Mouse (Mus musculus) heart, embryonic 13.5 days (tissue): ENCODE measurements around the gene Homer1. TPM values are rescaled to one million over a fixed set of nuclear protein-coding genes. Genes with fewer than 3 reads are reported as not detected.

ENCODE experiments used
- ATAC-seq: fragments of 200-750 bp; cut with Nextera tagmentation; 2 replicates; pipeline ENCODE4 v1.8.0; 2017; ENCODE audit warnings: moderate TSS enrichment; ENCODE audit not compliant: insufficient number of reproducible peaks, low FRiP score, low TSS enrichment; ENCODE audit errors: extremely low read depth
- H3K27ac ChIP-seq: fragments of 300-500 bp; sonication (generic); replicated peaks from 2 replicates; pipeline ENCODE4 v1.5.1; 2015; ENCODE audit warnings: moderate library complexity, mild to moderate bottlenecking, inconsistent platforms
- H3K27me3 ChIP-seq: fragments of 300-500 bp; sonication (generic); replicated peaks from 2 replicates; pipeline ENCODE4 v1.6.1; 2015; ENCODE audit warnings: mild to moderate bottlenecking, inconsistent platforms
- H3K36me3 ChIP-seq: fragments of 300-500 bp; sonication (generic); 2 replicates; pipeline ENCODE4 v1.6.1; 2015; ENCODE audit warnings: mild to moderate bottlenecking, inconsistent platforms
- H3K4me1 ChIP-seq: fragments of 300-500 bp; sonication (generic); 2 replicates; pipeline ENCODE4 v1.6.1; 2015; ENCODE audit warnings: inconsistent platforms
- H3K4me2 ChIP-seq: fragments of 300-500 bp; sonication (generic); 2 replicates; pipeline ENCODE4 v1.6.1; 2015; ENCODE audit warnings: inconsistent platforms, mild to moderate bottlenecking, moderate library complexity
- H3K4me3 ChIP-seq: fragments of 300-500 bp; sonication (generic); 2 replicates; pipeline ENCODE4 v1.5.1; 2015; ENCODE audit warnings: moderate library complexity, mild to moderate bottlenecking, inconsistent platforms
- H3K9ac ChIP-seq: fragments of 300-500 bp; sonication (generic); 2 replicates; pipeline ENCODE4 v1.6.1; 2015; ENCODE audit warnings: inconsistent platforms, mild to moderate bottlenecking, moderate library complexity
- H3K9me3 ChIP-seq: fragments of 300-500 bp; sonication (generic); 2 replicates; pipeline ENCODE4 v1.6.1; 2016; ENCODE audit warnings: inconsistent platforms
- WGBS: fragments of 180-500 bp; shearing (Covaris S2); methylation state at CpG from one replicate; pipeline ENCODE4 v1.1.7; 2015; ENCODE audit warnings: mixed read lengths; 5-methylcytosine and 5-hydroxymethylcytosine counted together
- polyA plus RNA-seq: library from polyadenylated mRNA; unstranded; fragments of >200 nt; fragmentation: Nextera tagmentation; extraction: Ambion mirVana; gene quantifications from 2 replicates; pipeline ENCODE4 v1.2.1, GENCODE M21; 2015

Gene Homer1
- polyA plus RNA-seq, 1 experiment from 2014 or later = 11.1 TPM

- WGBS = 73% methylated on average over 7 of the region's 7 CpGs
- H3K36me3 ChIP-seq = peaks cover 52% of the 10 kb centered on the region
- H3K4me1 ChIP-seq = peaks cover 15% of the 10 kb centered on the region
- no peak overlapping the region for H3K9ac ChIP-seq
- peaks cover 4% of the 10 kb centered on the region; the same call in 1 of the 2 replicates for H3K9me3 ChIP-seq
- no peak overlapping the region for H3K4me3 ChIP-seq
- ATAC-seq = no peak
- no peaks in the 10 kb centered on the region for H3K27me3 ChIP-seq
- no peak overlapping the region for H3K4me2 ChIP-seq
- no peak overlapping the region for H3K27ac ChIP-seq
Measured at GRCm38 (mm10) chr13:93401947-93402346, 102.5 kb downstream of the Homer1 start.

DNA sequence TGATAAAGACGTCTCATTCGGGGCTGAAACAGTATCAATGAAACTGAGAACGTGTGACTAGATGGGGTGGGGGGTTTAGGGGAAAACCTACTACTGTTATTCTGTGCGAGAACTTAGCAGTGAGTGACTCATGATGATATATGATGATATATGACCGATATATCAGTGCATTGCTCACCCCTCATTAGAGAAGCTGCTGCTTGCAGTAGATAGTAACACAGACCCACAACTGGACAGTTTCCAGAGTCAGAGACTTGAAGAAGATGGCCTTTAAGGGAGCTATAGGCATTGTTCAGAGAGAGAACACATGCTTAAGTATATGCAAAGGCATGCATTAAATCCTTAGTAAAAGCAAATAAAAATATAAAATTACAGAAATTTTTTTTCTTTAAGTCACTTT lies 107.4 kb downstream of the Homer1 start:
- H3K9me3 ChIP-seq = no peaks in the 10 kb centered on the region
- no peak for ATAC-seq
- H3K27me3 ChIP-seq = no peaks in the 10 kb centered on the region
- no peak overlapping the region for H3K4me2 ChIP-seq
- H3K4me3 ChIP-seq = no peak overlapping the region
- H3K36me3 ChIP-seq = peaks cover 50% of the 10 kb centered on the region
- H3K27ac ChIP-seq = no peak overlapping the region
- 64% methylated on average over 5 of the region's 5 CpGs for WGBS
- H3K4me1 ChIP-seq = peaks cover 16% of the 10 kb centered on the region
- no peak overlapping the region for H3K9ac ChIP-seq

DNA sequence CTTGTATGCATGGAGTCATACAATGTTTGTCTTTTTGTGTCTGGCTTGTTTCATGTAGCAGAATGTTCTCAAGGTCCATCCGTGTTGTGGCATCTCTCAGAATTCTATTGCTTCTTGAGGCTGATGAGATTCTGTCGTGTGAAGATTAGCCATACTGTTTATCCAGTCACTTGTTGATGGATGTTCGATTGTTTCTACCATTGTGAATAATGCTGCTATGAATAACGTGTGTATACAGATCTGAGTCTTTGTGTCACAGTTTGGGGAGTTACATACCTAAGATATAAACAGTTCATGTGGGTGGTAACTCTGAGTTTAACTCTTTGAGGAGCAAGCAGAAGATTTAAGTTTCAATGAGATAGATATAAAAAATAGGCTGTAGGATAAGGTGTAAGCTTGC lies 110.9 kb downstream of the Homer1 start:
- ATAC-seq = no peak
- Histone ChIP-seq H3K27ac (peak overlapping the region; percentile 77), H3K9ac (no peak overlapping the region), H3K9me3 (no peaks in the 10 kb centered on the region), H3K4me1 (peaks cover 15% of the 10 kb centered on the region), H3K4me2 (no peak overlapping the region), H3K27me3 (no peaks in the 10 kb centered on the region), H3K4me3 (no peak overlapping the region), H3K36me3 (peaks cover 34% of the 10 kb centered on the region)
- 70% methylated on average over 4 of the region's 4 CpGs for WGBS

DNA sequence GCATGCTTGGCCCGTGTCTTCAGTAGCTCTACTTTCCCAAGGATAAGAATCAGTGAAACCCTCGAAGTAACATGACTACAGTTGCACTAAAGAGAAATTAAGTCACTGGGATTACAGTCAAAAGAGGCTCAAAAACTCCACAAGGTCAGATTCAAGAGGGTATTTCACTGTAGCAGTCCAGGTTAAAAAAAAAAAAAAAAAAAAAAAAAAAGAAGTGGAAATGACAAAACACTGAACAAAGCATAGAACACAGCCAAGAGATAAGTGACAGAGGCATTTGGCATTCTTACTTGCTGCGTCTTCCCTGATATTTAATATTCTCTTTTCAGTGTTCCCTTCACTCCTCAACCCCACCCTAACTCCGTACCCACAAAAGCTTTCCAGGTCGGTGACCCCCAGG lies 115.6 kb downstream of the Homer1 start:
- H3K27ac ChIP-seq = no peak overlapping the region
- no peak overlapping the region for H3K4me2 ChIP-seq
- H3K36me3 ChIP-seq = peaks cover 7% of the 10 kb centered on the region; the same call in 1 of the 2 replicates
- no peak for ATAC-seq
- peaks cover 15% of the 10 kb centered on the region for H3K4me1 ChIP-seq
- WGBS = 79% methylated on average over 5 of the region's 5 CpGs
- no peak overlapping the region for H3K9ac ChIP-seq
- H3K9me3 ChIP-seq = no peaks in the 10 kb centered on the region
- no peak overlapping the region for H3K4me3 ChIP-seq
- no peaks in the 10 kb centered on the region for H3K27me3 ChIP-seq

GRCm38 (mm10) chr13:93418292-93418691 lies 118.9 kb downstream of the Homer1 start:
- H3K9ac ChIP-seq = no peak overlapping the region
- H3K9me3 ChIP-seq = no peaks in the 10 kb centered on the region
- H3K4me1 ChIP-seq = peaks cover 4% of the 10 kb centered on the region
- no peak for ATAC-seq
- H3K27ac ChIP-seq = no peak overlapping the region
- no peak overlapping the region for H3K4me3 ChIP-seq
- no peak overlapping the region for H3K4me2 ChIP-seq
- WGBS = 78% methylated on average over 2 of the region's 2 CpGs
- H3K27me3 ChIP-seq = no peaks in the 10 kb centered on the region
- peaks cover 10% of the 10 kb centered on the region for H3K36me3 ChIP-seq

- Histone ChIP-seq H3K4me1 (peaks cover 2% of the 10 kb centered on the region), H3K4me3 (no peak overlapping the region), H3K36me3 (peaks cover 15% of the 10 kb centered on the region), H3K9me3 (no peaks in the 10 kb centered on the region), H3K27ac (no peak overlapping the region), H3K9ac (no peak overlapping the region), H3K4me2 (no peak overlapping the region), H3K27me3 (no peaks in the 10 kb centered on the region)
- WGBS = 86% methylated on average over 2 of the region's 2 CpGs
- ATAC-seq = no peak
Measured at GRCm38 (mm10) chr13:93419779-93420178, 120.3 kb downstream of the Homer1 start.

- Histone ChIP-seq H3K4me1 (peaks cover 5% of the 10 kb centered on the region; the same call in 1 of the 2 replicates), H3K4me2 (no peak overlapping the region), H3K27ac (no peak overlapping the region), H3K9ac (no peak overlapping the region), H3K27me3 (no peaks in the 10 kb centered on the region), H3K9me3 (no peaks in the 10 kb centered on the region), H3K36me3 (peaks cover 11% of the 10 kb centered on the region), H3K4me3 (no peak overlapping the region)
- no peak for ATAC-seq
- WGBS = 91% methylated on average over 2 of the region's 2 CpGs
Measured at GRCm38 (mm10) chr13:93423224-93423623, 123.8 kb downstream of the Homer1 start.

DNA sequence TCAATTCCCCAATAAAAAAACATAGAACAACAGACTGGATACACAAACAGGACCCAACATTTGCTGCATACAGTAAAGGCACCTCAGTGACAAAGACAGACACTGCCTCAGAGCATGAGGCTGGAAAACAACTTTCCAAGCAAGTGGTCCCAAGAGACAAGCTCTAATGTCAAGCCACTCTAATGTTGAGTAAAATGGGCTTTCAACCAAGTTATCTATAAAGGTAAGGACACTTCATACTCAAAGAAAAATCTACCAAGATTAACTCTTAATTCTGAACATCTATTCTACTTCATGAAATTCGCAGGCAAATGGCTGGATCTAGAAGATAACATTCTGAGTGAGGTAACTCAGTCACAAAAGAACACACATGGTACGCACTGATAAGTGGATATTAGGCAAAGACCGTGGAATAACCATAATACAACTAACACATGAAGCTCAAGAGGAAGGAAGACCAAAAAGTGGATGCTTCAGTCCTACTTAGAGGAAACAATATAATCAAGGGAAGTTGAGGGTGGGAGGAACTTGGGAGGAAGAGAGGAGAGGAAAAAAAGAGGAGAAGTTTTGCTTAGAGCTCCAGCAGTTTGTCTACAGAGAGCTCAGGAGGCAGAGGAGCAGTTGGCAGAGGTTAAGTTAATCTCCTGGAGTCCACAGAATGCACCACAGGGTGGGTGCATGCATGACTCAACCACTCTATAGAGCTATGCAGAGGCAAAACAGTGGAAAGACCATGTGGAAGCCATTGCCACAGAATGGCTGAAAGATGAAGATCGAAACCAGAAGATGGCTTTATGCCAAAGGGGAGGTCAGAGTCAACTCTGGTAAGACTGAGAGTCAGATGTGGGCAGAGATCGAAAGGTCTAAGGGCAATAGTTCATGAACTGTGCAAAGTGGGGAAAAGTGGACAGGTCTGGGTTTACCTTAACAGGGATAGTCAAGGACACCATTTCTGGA lies 128.8 kb downstream of the Homer1 start:
- Histone ChIP-seq H3K27ac (no peak overlapping the region), H3K36me3 (peaks cover 28% of the 10 kb centered on the region), H3K4me2 (no peak overlapping the region), H3K4me3 (no peak overlapping the region), H3K9ac (no peak overlapping the region), H3K27me3 (no peaks in the 10 kb centered on the region), H3K4me1 (peaks cover 13% of the 10 kb centered on the region), H3K9me3 (no peaks in the 10 kb centered on the region)
- ATAC-seq = no peak
- WGBS = 77% methylated on average over 5 of the region's 5 CpGs

DNA sequence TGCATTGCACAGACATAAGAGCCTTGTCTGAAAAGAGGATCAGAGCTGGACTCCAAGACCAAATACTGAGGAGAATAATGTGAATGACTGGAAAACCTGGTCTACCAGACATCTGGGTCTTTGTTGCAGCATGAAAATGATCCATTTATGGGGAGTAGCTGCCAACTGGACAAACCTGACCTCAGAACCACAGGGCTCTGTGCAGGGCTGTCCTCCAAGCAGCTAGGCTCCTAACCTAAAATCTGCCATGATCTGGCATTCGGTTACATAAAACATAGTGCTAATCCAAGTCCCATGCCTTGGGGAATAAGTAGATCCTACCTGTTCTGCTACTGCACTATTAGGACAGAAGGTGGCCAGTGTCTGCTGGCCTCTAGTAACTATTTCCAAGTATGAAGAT lies 129.8 kb downstream of the Homer1 start:
- H3K4me1 ChIP-seq = peaks cover 14% of the 10 kb centered on the region
- H3K27me3 ChIP-seq = no peaks in the 10 kb centered on the region
- peaks cover 35% of the 10 kb centered on the region for H3K36me3 ChIP-seq
- no peak for ATAC-seq
- H3K27ac ChIP-seq = no peak overlapping the region
- 92% methylated on average over 1 of the region's 1 CpGs for WGBS
- no peaks in the 10 kb centered on the region for H3K9me3 ChIP-seq
- no peak overlapping the region for H3K9ac ChIP-seq
- H3K4me2 ChIP-seq = no peak overlapping the region
- no peak overlapping the region for H3K4me3 ChIP-seq

- Histone ChIP-seq H3K4me1 (no peaks in the 10 kb centered on the region), H3K9ac (no peak overlapping the region), H3K36me3 (peaks cover 76% of the 10 kb centered on the region), H3K4me3 (no peak overlapping the region), H3K27me3 (no peaks in the 10 kb centered on the region), H3K27ac (no peak overlapping the region), H3K4me2 (no peak overlapping the region), H3K9me3 (no peaks in the 10 kb centered on the region)
- ATAC-seq = no peak
- 82% methylated on average over 3 of the region's 3 CpGs for WGBS
Measured at GRCm38 (mm10) chr13:93440167-93440566, 140.7 kb downstream of the Homer1 start.

- H3K36me3 ChIP-seq = peaks cover 66% of the 10 kb centered on the region
- no peak overlapping the region for H3K27ac ChIP-seq
Measured at GRCm38 (mm10) chr13:93453275-93453674, 153.8 kb downstream of the Homer1 start.

More at GRCm38 (mm10) chr13:93453275-93453674, 153.8 kb downstream of the Homer1 start:
- Histone ChIP-seq H3K4me1 (0 out of 2 replicates have a peak, but pooled peaks cover 3% of the 10 kb centered on the region), H3K27me3 (no peaks in the 10 kb centered on the region), H3K9me3 (no peaks in the 10 kb centered on the region), H3K4me2 (no peak overlapping the region), H3K4me3 (no peak overlapping the region), H3K9ac (no peak overlapping the region)
- 96% methylated on average over 6 of the region's 6 CpGs for WGBS
- no peak for ATAC-seq
